Mouse (Mus musculus) hindbrain, embryonic 10.5 days (tissue): ENCODE results near the gene Cpt1b. TPM values are rescaled to one million over a fixed set of nuclear protein-coding genes. Genes with fewer than 3 reads are reported as not detected.

ENCODE experiments used
- DNase-seq: peaks from one replicate; pipeline ENCODE4 v3.0.0-alpha.2; 2017; ENCODE audit warnings: low spot score
- H3K27ac ChIP-seq: fragments of 300-500 bp; sonication (generic); 2 replicates; pipeline ENCODE4 v1.5.1; 2016; ENCODE audit warnings: mild to moderate bottlenecking, moderate library complexity
- H3K27me3 ChIP-seq: fragments of 300-500 bp; sonication (generic); 2 replicates; pipeline ENCODE4 v1.6.1; 2016; ENCODE audit warnings: mild to moderate bottlenecking; ENCODE audit not compliant: poor library complexity, insufficient read depth, severe bottlenecking
- H3K36me3 ChIP-seq: fragments of 300-500 bp; sonication (generic); 2 replicates; pipeline ENCODE4 v1.6.1; 2016; ENCODE audit warnings: mild to moderate bottlenecking, moderate library complexity
- H3K4me1 ChIP-seq: fragments of 300-500 bp; sonication (generic); replicated peaks from 2 replicates; pipeline ENCODE4 v1.6.1; 2016; ENCODE audit warnings: mild to moderate bottlenecking
- H3K4me3 ChIP-seq: fragments of 300-500 bp; sonication (generic); 2 replicates; pipeline ENCODE4 v1.5.1; 2016; ENCODE audit warnings: mild to moderate bottlenecking, moderate library complexity
- H3K9me3 ChIP-seq: fragments of 300-500 bp; sonication (generic); 2 replicates; pipeline ENCODE4 v1.6.1; 2016; ENCODE audit warnings: mild to moderate bottlenecking, moderate library complexity
- WGBS: fragments of 180-500 bp; shearing (Covaris S2); methylation state at CpG from one replicate; pipeline ENCODE4 v1.1.7; 2016; 5-methylcytosine and 5-hydroxymethylcytosine counted together
- polyA plus RNA-seq: library from polyadenylated mRNA; unstranded; fragments of >200 nt; fragmentation: Nextera tagmentation; extraction: Ambion mirVana; gene quantifications from 2 replicates; pipeline ENCODE4 v1.2.1, GENCODE M21; 2016

Cpt1b gene
- polyA plus RNA-seq, 1 experiment from 2014 or later = 0.82 TPM

GRCm38 (mm10) chr15:89374801-89375534, 50.7 kb downstream of the Cpt1b start:
- peaks cover 53% of the 10 kb centered on the region for H3K4me1 ChIP-seq
- H3K9me3 ChIP-seq = no peaks in the 10 kb centered on the region
- peaks cover 47% of the 10 kb centered on the region for H3K27me3 ChIP-seq
- peak overlapping the region; percentile 95; the same call in 1 of the 2 replicates for H3K27ac ChIP-seq
- no peak for DNase-seq
- 92% methylated on average over 17 of the region's 17 CpGs for WGBS
- H3K36me3 ChIP-seq = peaks cover 32% of the 10 kb centered on the region
- H3K4me3 ChIP-seq = no peak overlapping the region

- 51% methylated on average over 9 of the region's 9 CpGs for WGBS
- H3K4me1 ChIP-seq = peaks cover 51% of the 10 kb centered on the region
- peak overlapping the region; percentile 95 for H3K27ac ChIP-seq
- DNase-seq = no peak
- H3K9me3 ChIP-seq = no peaks in the 10 kb centered on the region
- H3K27me3 ChIP-seq = peaks cover 40% of the 10 kb centered on the region
- H3K36me3 ChIP-seq = peaks cover 38% of the 10 kb centered on the region
- peak overlapping the region; percentile 71 for H3K4me3 ChIP-seq
Measured at GRCm38 (mm10) chr15:89374340-89374739, 51.3 kb downstream of the Cpt1b start.

- Histone ChIP-seq H3K4me1 (peaks cover 45% of the 10 kb centered on the region), H3K27ac (peak within 1 kb of the TSS; percentile 95), H3K36me3 (peaks cover 44% of the 10 kb centered on the region), H3K9me3 (no peaks in the 10 kb centered on the region), H3K27me3 (peaks cover 35% of the 10 kb centered on the region), H3K4me3 (peak within 1 kb of the TSS; percentile 71)
- DNase-seq = peak; percentile 97
- WGBS = under 1% methylated on average over 42 of the region's 42 CpGs
Measured at GRCm38 (mm10) chr15:89373762-89374248, 51.9 kb downstream of the Cpt1b start, which contains the start of gene Sco2. Sco2 (minus strand) TSS chr15:89373846.

GRCm38 (mm10) chr15:89373027-89373761, 52.5 kb downstream of the Cpt1b start:
- Histone ChIP-seq H3K4me1 (peaks cover 39% of the 10 kb centered on the region), H3K9me3 (no peaks in the 10 kb centered on the region), H3K4me3 (peak overlapping the region; percentile 71), H3K36me3 (peaks cover 50% of the 10 kb centered on the region), H3K27ac (peak overlapping the region; percentile 95), H3K27me3 (peaks cover 29% of the 10 kb centered on the region)
- WGBS = 3% methylated on average over 35 of the region's 35 CpGs
- peak; percentile 79 for DNase-seq

DNA sequence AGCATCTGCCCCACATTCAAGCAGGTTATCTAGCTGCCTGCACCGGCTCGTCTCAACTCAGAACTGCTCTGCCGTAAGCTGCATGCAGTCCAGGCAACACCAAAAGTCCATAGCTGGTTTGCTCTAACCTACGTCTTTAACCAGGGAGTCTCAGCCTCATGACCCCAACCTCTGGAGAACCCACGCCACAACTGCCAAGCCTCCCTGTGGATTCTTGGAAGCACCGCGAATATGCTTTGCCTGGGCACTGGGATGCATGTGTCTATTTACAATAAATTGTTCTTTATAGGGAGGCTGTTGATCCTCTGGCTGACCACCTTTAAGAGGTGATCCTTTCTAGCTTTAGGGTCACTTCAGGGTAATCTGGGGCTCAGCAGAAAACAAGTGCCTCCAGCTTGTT, 53.1 kb downstream of the Cpt1b start:
- no peaks in the 10 kb centered on the region for H3K9me3 ChIP-seq
- H3K27ac ChIP-seq = peak overlapping the region; percentile 95; the same call in 1 of the 2 replicates
- peaks cover 33% of the 10 kb centered on the region for H3K4me1 ChIP-seq
- H3K36me3 ChIP-seq = peaks cover 56% of the 10 kb centered on the region
- DNase-seq = no peak
- peak overlapping the region; percentile 71 for H3K4me3 ChIP-seq
- peaks cover 22% of the 10 kb centered on the region for H3K27me3 ChIP-seq
- WGBS = 89% methylated on average over 7 of the region's 7 CpGs

DNA sequence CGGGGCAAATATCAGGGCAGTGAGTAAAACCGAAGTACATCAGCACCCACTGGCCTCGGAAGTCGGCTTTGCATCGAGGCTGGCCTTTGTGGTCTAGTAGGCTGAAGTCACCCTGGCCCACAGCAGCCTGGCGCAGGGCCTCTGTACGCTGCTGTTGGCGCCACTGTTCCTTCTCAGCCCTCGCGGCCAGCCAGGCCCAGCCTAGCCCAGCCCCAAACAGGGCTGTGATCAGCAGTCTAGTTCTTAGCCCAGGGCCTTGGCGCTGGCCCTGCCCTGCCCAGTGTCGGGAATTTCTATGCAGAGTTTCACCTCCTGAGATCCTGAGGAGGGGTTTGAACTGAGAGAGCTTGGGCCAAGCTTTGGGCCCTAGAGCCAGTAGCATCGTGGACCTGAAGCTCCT, 53.6 kb downstream of the Cpt1b start:
- no peaks in the 10 kb centered on the region for H3K9me3 ChIP-seq
- DNase-seq = no peak

More for the DNA sequence above, 53.6 kb downstream of the Cpt1b start:
- H3K27ac ChIP-seq = no peak overlapping the region; the same call in 1 of the 2 replicates
- peaks cover 18% of the 10 kb centered on the region for H3K27me3 ChIP-seq
- peaks cover 61% of the 10 kb centered on the region for H3K36me3 ChIP-seq
- H3K4me1 ChIP-seq = peaks cover 28% of the 10 kb centered on the region
- H3K4me3 ChIP-seq = peak overlapping the region; percentile 71; the same call in 1 of the 2 replicates
- WGBS = 92% methylated on average over 13 of the region's 13 CpGs

Other genes with a start within 250 kb of the Cpt1b start
- gene Plxnb2, start 245.1 kb downstream of the Cpt1b start, polyA plus RNA-seq = 133 and 155 TPM in 2 replicates
- 29.7 and 40.1 TPM in 2 replicates for gene Dennd6b, start 229.4 kb downstream of the Cpt1b start, polyA plus RNA-seq
- 27.2 and 45.7 TPM in 2 replicates for gene Ppp6r2, start 214.3 kb downstream of the Cpt1b start, polyA plus RNA-seq
- 92.5 and 103 TPM in 2 replicates for gene Sbf1, start 110.6 kb downstream of the Cpt1b start, polyA plus RNA-seq
- 0.25 and 0.27 TPM in 2 replicates for gene Adm2, start 103.1 kb downstream of the Cpt1b start, polyA plus RNA-seq
- gene Miox, start 91.5 kb downstream of the Cpt1b start, polyA plus RNA-seq = not detected in 2 replicates
- 49.2 and 52.0 TPM in 2 replicates for gene Lmf2, start 70.2 kb downstream of the Cpt1b start, polyA plus RNA-seq
- gene Ncaph2, start 70.1 kb downstream of the Cpt1b start, polyA plus RNA-seq = 187 and 194 TPM in 2 replicates
- gene Sco2, start 52.0 kb downstream of the Cpt1b start, polyA plus RNA-seq = 6.9 and 8.3 TPM in 2 replicates
- gene Tymp, start 48.8 kb downstream of the Cpt1b start, polyA plus RNA-seq = 1.3 and 2.1 TPM in 2 replicates
- 0.96 and 3.3 TPM in 2 replicates for gene Odf3b, start 46.6 kb downstream of the Cpt1b start, polyA plus RNA-seq
- not detected in 2 replicates for gene Klhdc7b, start 40.9 kb downstream of the Cpt1b start, polyA plus RNA-seq
- gene Syce3, start 15.4 kb downstream of the Cpt1b start, polyA plus RNA-seq = not detected in 2 replicates
- 3.8 and 6.5 TPM in 2 replicates for gene C730034F03Rik, start 3.7 kb upstream of the Cpt1b start, polyA plus RNA-seq
- gene Gm44502, start 3.8 kb upstream of the Cpt1b start, polyA plus RNA-seq = not detected in 2 replicates
- gene Chkb, start 4.0 kb upstream of the Cpt1b start, polyA plus RNA-seq = 50.9 and 64.1 TPM in 2 replicates
- 22.2 and 40.3 TPM in 2 replicates for gene Mapk8ip2, start 28.1 kb upstream of the Cpt1b start, polyA plus RNA-seq
- gene Arsa, start 51.6 kb upstream of the Cpt1b start, polyA plus RNA-seq = 14.3 and 14.8 TPM in 2 replicates
- 2.8 and 3.5 TPM in 2 replicates for gene Shank3, start 73.8 kb upstream of the Cpt1b start, polyA plus RNA-seq
- gene Acr, start 142.5 kb upstream of the Cpt1b start, polyA plus RNA-seq = 0.19 and 0.38 TPM in 2 replicates
- 76.7 and 88.1 TPM in 2 replicates for gene Rabl2, start 166.1 kb upstream of the Cpt1b start, polyA plus RNA-seq